Mouse (Mus musculus): ENCODE data around the gene Bag5. TPM values are rescaled to one million over a fixed set of nuclear protein-coding genes. Genes with fewer than 3 reads are reported as not detected.
A peak's percentile ranks its signal among the peaks of the same experiment; 100 is the strongest.

Bag5 gene
- polyA plus RNA-seq, 1 experiment from 2014 or later = 49.8 TPM

- H3K9me3 ChIP-seq (ENCODE audit: control insufficient read depth, low read depth, low read length) = no peaks in the 10 kb centered on the region
- H3K4me2 ChIP-seq (replicated peaks; ENCODE audit: low read depth, low read length) = no peak overlapping the region
- no peak overlapping the region for H3K9ac ChIP-seq (replicated peaks; ENCODE audit: low read depth, low read length)
- H3K27ac ChIP-seq (ENCODE audit: low read length) = no peak overlapping the region
- 47% methylated on average over 2 of the region's 2 CpGs for WGBS
- no peak for ATAC-seq (ENCODE audit: insufficient number of reproducible peaks, insufficient read depth, low FRiP score, low read depth)
- H3K36me3 ChIP-seq (ENCODE audit: control insufficient read depth, insufficient read depth, low read length) = no peaks in the 10 kb centered on the region
- H3K27me3 ChIP-seq (ENCODE audit: control insufficient read depth, insufficient read depth, low read length) = no peaks in the 10 kb centered on the region
- H3K4me3 ChIP-seq (ENCODE audit: low read depth, low read length) = no peak overlapping the region
- peaks cover 16% of the 10 kb centered on the region for H3K4me1 ChIP-seq (ENCODE audit: control insufficient read depth, insufficient read depth, low read length)
These were observed 42.2 kb upstream of the Bag5 start for GRCm38 (mm10) chr12:111755231-111755630.

- ATAC-seq (ENCODE audit: insufficient number of reproducible peaks, insufficient read depth, low FRiP score, low read depth) = no peak
- Histone ChIP-seq H3K36me3 (ENCODE audit: control insufficient read depth, insufficient read depth, low read length) (no peaks in the 10 kb centered on the region), H3K9ac (replicated peaks; ENCODE audit: low read depth, low read length) (no peak overlapping the region), H3K4me3 (ENCODE audit: low read depth, low read length) (no peak overlapping the region), H3K4me1 (ENCODE audit: control insufficient read depth, insufficient read depth, low read length) (peaks cover 10% of the 10 kb centered on the region; the same call in 1 of the 2 replicates), H3K27ac (ENCODE audit: low read length) (no peak overlapping the region), H3K9me3 (ENCODE audit: control insufficient read depth, low read depth, low read length) (no peaks in the 10 kb centered on the region), H3K4me2 (replicated peaks; ENCODE audit: low read depth, low read length) (no peak overlapping the region), H3K27me3 (ENCODE audit: control insufficient read depth, insufficient read depth, low read length) (no peaks in the 10 kb centered on the region)
These were observed 41.7 kb upstream of the Bag5 start for GRCm38 (mm10) chr12:111754710-111755109.

GRCm38 (mm10) chr12:111753347-111753746 is 40.3 kb upstream of the Bag5 start:
- Histone ChIP-seq H3K4me3 (ENCODE audit: low read depth, low read length) (no peak overlapping the region), H3K27me3 (ENCODE audit: control insufficient read depth, insufficient read depth, low read length) (no peaks in the 10 kb centered on the region), H3K9me3 (ENCODE audit: control insufficient read depth, low read depth, low read length) (no peaks in the 10 kb centered on the region), H3K27ac (ENCODE audit: low read length) (no peak overlapping the region), H3K36me3 (ENCODE audit: control insufficient read depth, insufficient read depth, low read length) (no peaks in the 10 kb centered on the region), H3K4me2 (replicated peaks; ENCODE audit: low read depth, low read length) (no peak overlapping the region), H3K4me1 (ENCODE audit: control insufficient read depth, insufficient read depth, low read length) (peaks cover 8% of the 10 kb centered on the region; the same call in 1 of the 2 replicates), H3K9ac (replicated peaks; ENCODE audit: low read depth, low read length) (no peak overlapping the region)
- ATAC-seq (ENCODE audit: insufficient number of reproducible peaks, insufficient read depth, low FRiP score, low read depth) = no peak
- 52% methylated on average over 9 of the region's 9 CpGs for WGBS

GRCm38 (mm10) chr12:111752491-111752890 is 39.4 kb upstream of the Bag5 start:
- ATAC-seq (ENCODE audit: insufficient number of reproducible peaks, insufficient read depth, low FRiP score, low read depth) = no peak

GRCm38 (mm10) chr12:111750739-111751138 is 37.7 kb upstream of the Bag5 start:
- Histone ChIP-seq H3K27me3 (ENCODE audit: control insufficient read depth, insufficient read depth, low read length) (no peaks in the 10 kb centered on the region), H3K4me2 (replicated peaks; ENCODE audit: low read depth, low read length) (no peak overlapping the region), H3K4me1 (ENCODE audit: control insufficient read depth, insufficient read depth, low read length) (peaks cover 9% of the 10 kb centered on the region; the same call in 1 of the 2 replicates), H3K9ac (replicated peaks; ENCODE audit: low read depth, low read length) (no peak overlapping the region), H3K4me3 (ENCODE audit: low read depth, low read length) (no peak overlapping the region), H3K27ac (ENCODE audit: low read length) (no peak overlapping the region), H3K36me3 (ENCODE audit: control insufficient read depth, insufficient read depth, low read length) (no peaks in the 10 kb centered on the region), H3K9me3 (ENCODE audit: control insufficient read depth, low read depth, low read length) (no peaks in the 10 kb centered on the region)
- WGBS = 95% methylated on average over 3 of the region's 3 CpGs
- ATAC-seq (ENCODE audit: insufficient number of reproducible peaks, insufficient read depth, low FRiP score, low read depth) = no peak

More at GRCm38 (mm10) chr12:111752491-111752890, 39.4 kb upstream of the Bag5 start:
- H3K27ac ChIP-seq (ENCODE audit: low read length) = no peak overlapping the region
- H3K27me3 ChIP-seq (ENCODE audit: control insufficient read depth, insufficient read depth, low read length) = no peaks in the 10 kb centered on the region
- H3K9ac ChIP-seq (replicated peaks; ENCODE audit: low read depth, low read length) = no peak overlapping the region
- H3K36me3 ChIP-seq (ENCODE audit: control insufficient read depth, insufficient read depth, low read length) = no peaks in the 10 kb centered on the region
- no peak overlapping the region for H3K4me3 ChIP-seq (ENCODE audit: low read depth, low read length)
- peaks cover under 1% of the 10 kb centered on the region; the same call in 1 of the 2 replicates for H3K4me1 ChIP-seq (ENCODE audit: control insufficient read depth, insufficient read depth, low read length)
- no peak overlapping the region for H3K4me2 ChIP-seq (replicated peaks; ENCODE audit: low read depth, low read length)
- WGBS = 88% methylated on average over 6 of the region's 6 CpGs
- H3K9me3 ChIP-seq (ENCODE audit: control insufficient read depth, low read depth, low read length) = no peaks in the 10 kb centered on the region

GRCm38 (mm10) chr12:111747421-111747820 is 34.4 kb upstream of the Bag5 start:
- Histone ChIP-seq H3K4me3 (ENCODE audit: low read depth, low read length) (no peak overlapping the region), H3K9ac (replicated peaks; ENCODE audit: low read depth, low read length) (no peak overlapping the region), H3K36me3 (ENCODE audit: control insufficient read depth, insufficient read depth, low read length) (no peaks in the 10 kb centered on the region), H3K4me2 (replicated peaks; ENCODE audit: low read depth, low read length) (no peak overlapping the region), H3K27me3 (ENCODE audit: control insufficient read depth, insufficient read depth, low read length) (no peaks in the 10 kb centered on the region), H3K9me3 (ENCODE audit: control insufficient read depth, low read depth, low read length) (no peaks in the 10 kb centered on the region), H3K27ac (ENCODE audit: low read length) (no peak overlapping the region), H3K4me1 (ENCODE audit: control insufficient read depth, insufficient read depth, low read length) (peaks cover 26% of the 10 kb centered on the region; the same call in 1 of the 2 replicates)
- 80% methylated on average over 7 of the region's 7 CpGs for WGBS
- no peak for ATAC-seq (ENCODE audit: insufficient number of reproducible peaks, insufficient read depth, low FRiP score, low read depth)

- H3K27me3 ChIP-seq (ENCODE audit: control insufficient read depth, insufficient read depth, low read length) = no peaks in the 10 kb centered on the region
- H3K4me2 ChIP-seq (replicated peaks; ENCODE audit: low read depth, low read length) = no peak overlapping the region
- no peak overlapping the region for H3K4me3 ChIP-seq (ENCODE audit: low read depth, low read length)
- peak overlapping the region; percentile 74 for H3K27ac ChIP-seq (ENCODE audit: low read length)
- 39% methylated on average over 5 of the region's 5 CpGs for WGBS
- H3K9me3 ChIP-seq (ENCODE audit: control insufficient read depth, low read depth, low read length) = no peaks in the 10 kb centered on the region
- peak; percentile 78; the same call in 1 of the 2 replicates for ATAC-seq (ENCODE audit: insufficient number of reproducible peaks, insufficient read depth, low FRiP score, low read depth)
- no peak overlapping the region for H3K9ac ChIP-seq (replicated peaks; ENCODE audit: low read depth, low read length)
- peaks cover 26% of the 10 kb centered on the region; the same call in 1 of the 2 replicates for H3K4me1 ChIP-seq (ENCODE audit: control insufficient read depth, insufficient read depth, low read length)
- no peaks in the 10 kb centered on the region for H3K36me3 ChIP-seq (ENCODE audit: control insufficient read depth, insufficient read depth, low read length)
These were observed 33.0 kb upstream of the Bag5 start for GRCm38 (mm10) chr12:111746091-111746490.

GRCm38 (mm10) chr12:111745274-111745673 is 32.2 kb upstream of the Bag5 start:
- H3K4me1 ChIP-seq (ENCODE audit: control insufficient read depth, insufficient read depth, low read length) = peaks cover 26% of the 10 kb centered on the region; the same call in 1 of the 2 replicates
- H3K36me3 ChIP-seq (ENCODE audit: control insufficient read depth, insufficient read depth, low read length) = no peaks in the 10 kb centered on the region
- peak overlapping the region; percentile 74; the same call in 1 of the 2 replicates for H3K27ac ChIP-seq (ENCODE audit: low read length)
- H3K9ac ChIP-seq (replicated peaks; ENCODE audit: low read depth, low read length) = no peak overlapping the region
- no peak overlapping the region for H3K4me2 ChIP-seq (replicated peaks; ENCODE audit: low read depth, low read length)
- ATAC-seq (ENCODE audit: insufficient number of reproducible peaks, insufficient read depth, low FRiP score, low read depth) = no peak
- H3K4me3 ChIP-seq (ENCODE audit: low read depth, low read length) = no peak overlapping the region
- 77% methylated on average over 6 of the region's 6 CpGs for WGBS
- H3K27me3 ChIP-seq (ENCODE audit: control insufficient read depth, insufficient read depth, low read length) = no peaks in the 10 kb centered on the region
- no peaks in the 10 kb centered on the region for H3K9me3 ChIP-seq (ENCODE audit: control insufficient read depth, low read depth, low read length)

- 55% methylated on average over 11 of the region's 11 CpGs for WGBS
These were observed 30.9 kb upstream of the Bag5 start for GRCm38 (mm10) chr12:111743981-111744423.

More at GRCm38 (mm10) chr12:111743981-111744423, 30.9 kb upstream of the Bag5 start:
- Histone ChIP-seq H3K4me2 (replicated peaks; ENCODE audit: low read depth, low read length) (peak overlapping the region; percentile 4; the same call in 1 of the 2 replicates), H3K27me3 (ENCODE audit: control insufficient read depth, insufficient read depth, low read length) (no peaks in the 10 kb centered on the region), H3K27ac (ENCODE audit: low read length) (peak overlapping the region; percentile 88), H3K4me3 (ENCODE audit: low read depth, low read length) (no peak overlapping the region), H3K9ac (replicated peaks; ENCODE audit: low read depth, low read length) (no peak overlapping the region), H3K36me3 (ENCODE audit: control insufficient read depth, insufficient read depth, low read length) (no peaks in the 10 kb centered on the region), H3K4me1 (ENCODE audit: control insufficient read depth, insufficient read depth, low read length) (peaks cover 26% of the 10 kb centered on the region; the same call in 1 of the 2 replicates), H3K9me3 (ENCODE audit: control insufficient read depth, low read depth, low read length) (no peaks in the 10 kb centered on the region)
- no peak for ATAC-seq (ENCODE audit: insufficient number of reproducible peaks, insufficient read depth, low FRiP score, low read depth)
